Mouse (Mus musculus) brain, embryonic 14.5 days (tissue): ENCODE measurements around the gene Rybp.

Source experiments
- CTCF ChIP-seq: fragments of 200-500 bp; IDR thresholded peaks from 2 replicates; pipeline ENCODE4 v1.5.1; 2012; ENCODE audit warnings: inconsistent platforms, mild to moderate bottlenecking, moderate library complexity, borderline replicate concordance; ENCODE audit not compliant: insufficient read depth, insufficient read length; ENCODE audit errors: extremely low read depth
- POLR2A ChIP-seq: fragments of 200-500 bp; IDR thresholded peaks from 2 replicates; pipeline ENCODE4 v1.6.1; 2012; ENCODE audit warnings: mild to moderate bottlenecking, inconsistent platforms, borderline replicate concordance; ENCODE audit not compliant: poor library complexity, insufficient read depth, insufficient read length, severe bottlenecking; ENCODE audit errors: extremely low read depth

DNA sequence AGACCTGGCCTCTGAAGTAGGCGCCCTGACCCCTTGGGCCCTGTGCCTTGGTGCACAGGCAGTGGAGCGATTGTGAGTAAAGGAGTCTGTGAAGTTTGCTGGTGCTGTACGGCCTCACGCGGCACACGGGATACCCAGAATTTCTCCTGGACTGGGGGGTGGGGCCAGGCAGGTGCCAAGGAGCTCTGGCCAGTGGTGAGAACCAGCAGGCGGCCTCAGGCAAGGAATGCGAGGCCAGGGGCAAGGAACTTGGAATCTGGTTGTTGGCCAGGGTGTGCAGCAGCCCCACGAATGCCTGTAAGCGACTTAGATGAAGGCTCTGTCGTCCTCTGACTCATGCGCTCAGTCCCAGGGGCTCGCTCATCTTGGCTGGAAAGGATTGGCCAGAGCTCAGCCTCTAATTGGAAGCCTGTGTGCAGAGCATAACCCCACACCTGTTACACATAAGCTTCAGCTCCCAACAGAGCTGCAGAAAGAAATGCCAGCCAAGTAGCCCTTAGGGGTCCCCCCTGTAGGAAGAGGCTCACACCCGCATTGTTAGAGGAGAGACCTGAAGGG is 49.4 kb upstream of the Rybp start:
- TF ChIP-seq POLR2A, result no peak
- no peak for TF ChIP-seq CTCF
